Mouse (Mus musculus): Measurements from ENCODE around the gene Arhgdib. TPM values are rescaled to one million over a fixed set of nuclear protein-coding genes. Genes with fewer than 3 reads are reported as not detected.
"Not testable (repeated sequence)": the region's sequence is repeated elsewhere in the genome, so short reads cannot be mapped to it uniquely, and the experiment has no call there.

Gene Arhgdib
- polyA plus RNA-seq, 1 experiment, result 5.8 TPM

DNA sequence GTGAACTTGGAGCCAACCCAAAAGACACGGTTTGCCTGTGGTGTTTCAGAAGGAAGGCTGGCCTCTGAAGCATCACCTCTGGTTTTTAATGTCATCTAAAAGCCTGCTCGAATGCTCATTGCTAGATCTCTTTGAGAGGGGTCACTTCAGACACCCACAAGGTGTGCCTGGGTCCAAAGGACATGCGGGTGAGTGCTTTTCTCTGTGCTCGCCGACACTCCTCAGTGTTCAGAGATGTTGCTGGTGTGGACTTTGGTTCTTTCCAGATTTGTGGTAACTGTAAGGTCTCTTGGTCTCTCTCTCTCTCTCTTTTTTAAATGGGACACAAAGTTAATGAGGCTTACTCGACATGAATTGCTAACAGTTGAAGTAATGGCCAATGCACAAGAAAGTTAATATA lies 40.9 kb upstream of the Arhgdib start:
- no peak overlapping the region for H3K27ac ChIP-seq (ENCODE audit: control insufficient read depth, insufficient read depth, low read depth, low read length)
- no peak for TF ChIP-seq POLR2A (IDR thresholded peaks at IDR 0.05; ENCODE audit: control insufficient read depth, low read depth, low read length)
- TF ChIP-seq CTCF (IDR thresholded peaks at IDR 0.05; ENCODE audit: control insufficient read depth, insufficient read depth, insufficient replicate concordance, low read depth, low read length), result no peak
- H3K4me3 ChIP-seq (ENCODE audit: control insufficient read depth, low read depth, low read length), result no peak overlapping the region
- no peaks in the 10 kb centered on the region for H3K27me3 ChIP-seq (ENCODE audit: control insufficient read depth, insufficient read depth, low read length)
- H3K4me1 ChIP-seq (ENCODE audit: control insufficient read depth, insufficient read depth, low read length), result peaks cover 24% of the 10 kb centered on the region
- no peaks in the 10 kb centered on the region for H3K36me3 ChIP-seq (ENCODE audit: control insufficient read depth, insufficient read depth, low read length)

DNA sequence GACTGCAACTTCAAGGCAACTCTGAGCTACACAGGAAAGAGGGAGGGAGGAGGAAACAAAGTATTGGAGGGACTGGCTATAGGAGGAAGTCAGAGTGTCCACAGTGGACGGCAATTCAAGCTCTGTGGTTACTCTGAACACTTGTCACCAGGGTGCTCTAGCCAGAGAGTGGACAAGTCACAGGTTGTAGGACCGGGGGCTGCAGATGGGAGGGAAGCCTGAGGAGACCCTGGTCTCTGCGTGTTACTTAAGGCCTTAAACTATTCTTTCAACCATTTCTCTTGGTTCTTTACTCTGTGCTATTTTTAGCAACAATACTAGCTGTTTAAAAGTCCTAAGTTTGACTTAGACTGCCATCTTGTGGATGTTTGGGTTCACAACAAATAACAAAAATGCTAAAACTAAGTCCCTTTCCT lies 38.6 kb upstream of the Arhgdib start:
- H3K27ac ChIP-seq (ENCODE audit: control insufficient read depth, insufficient read depth, low read depth, low read length), result no peak overlapping the region

DNA sequence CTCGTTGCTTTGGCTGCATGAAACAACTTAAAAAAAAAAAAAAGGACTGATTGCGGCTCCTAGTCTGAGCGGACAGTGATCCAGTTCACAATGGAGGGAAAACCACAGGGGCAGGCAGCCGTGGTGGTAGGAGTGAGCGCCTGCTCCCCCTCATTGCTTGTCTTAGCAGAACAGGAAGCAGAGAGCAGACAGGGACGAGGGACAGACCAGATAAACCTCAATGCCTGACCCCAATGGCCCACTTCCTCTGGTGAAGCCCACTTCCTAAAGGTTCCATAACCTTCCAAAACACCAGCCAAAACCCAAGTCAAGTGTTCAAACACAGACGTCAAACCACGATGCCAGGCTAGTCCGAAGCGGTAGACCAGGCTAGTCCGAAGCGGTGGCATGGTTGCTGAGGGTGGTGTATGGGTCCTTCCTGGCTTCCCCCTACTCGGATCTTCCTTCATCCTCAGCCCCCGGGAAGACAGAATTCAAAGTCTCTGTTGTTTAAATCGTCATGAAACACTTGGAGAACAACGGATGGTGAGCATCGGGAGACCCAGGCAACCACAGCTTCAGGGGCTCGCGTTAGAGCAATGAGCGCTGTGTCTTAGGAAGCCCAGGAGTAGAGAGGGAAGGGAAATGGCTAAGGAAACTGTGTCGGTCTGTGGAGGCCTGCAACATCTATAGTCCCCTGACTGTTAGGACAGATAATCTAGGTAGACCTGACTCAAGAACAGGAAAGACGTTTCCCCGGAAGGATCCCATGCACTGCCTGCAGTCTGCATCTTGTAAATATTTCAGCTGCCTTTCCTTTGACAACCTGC lies 37.8 kb upstream of the Arhgdib start:
- TF ChIP-seq POLR2A (IDR thresholded peaks at IDR 0.05; ENCODE audit: control insufficient read depth, low read depth, low read length) (no peak), CTCF (IDR thresholded peaks at IDR 0.05; ENCODE audit: control insufficient read depth, insufficient read depth, insufficient replicate concordance, low read depth, low read length) (no peak)
- peaks cover 13% of the 10 kb centered on the region for H3K4me1 ChIP-seq (ENCODE audit: control insufficient read depth, insufficient read depth, low read length)
- no peaks in the 10 kb centered on the region for H3K36me3 ChIP-seq (ENCODE audit: control insufficient read depth, insufficient read depth, low read length)
- H3K4me3 ChIP-seq (ENCODE audit: control insufficient read depth, low read depth, low read length), result peak overlapping the region; percentile 35
- H3K27me3 ChIP-seq (ENCODE audit: control insufficient read depth, insufficient read depth, low read length), result no peaks in the 10 kb centered on the region
- H3K27ac ChIP-seq (ENCODE audit: control insufficient read depth, insufficient read depth, low read depth, low read length), result no peak overlapping the region

More for the DNA sequence above, 38.6 kb upstream of the Arhgdib start:
- Histone ChIP-seq H3K36me3 (ENCODE audit: control insufficient read depth, insufficient read depth, low read length) (no peaks in the 10 kb centered on the region), H3K4me1 (ENCODE audit: control insufficient read depth, insufficient read depth, low read length) (peaks cover 18% of the 10 kb centered on the region), H3K27me3 (ENCODE audit: control insufficient read depth, insufficient read depth, low read length) (no peaks in the 10 kb centered on the region), H3K4me3 (ENCODE audit: control insufficient read depth, low read depth, low read length) (no peak overlapping the region)
- TF ChIP-seq POLR2A (IDR thresholded peaks at IDR 0.05; ENCODE audit: control insufficient read depth, low read depth, low read length), result no peak
- TF ChIP-seq CTCF (IDR thresholded peaks at IDR 0.05; ENCODE audit: control insufficient read depth, insufficient read depth, insufficient replicate concordance, low read depth, low read length), result peak; percentile 30; the same call in 1 of the 2 replicates

DNA sequence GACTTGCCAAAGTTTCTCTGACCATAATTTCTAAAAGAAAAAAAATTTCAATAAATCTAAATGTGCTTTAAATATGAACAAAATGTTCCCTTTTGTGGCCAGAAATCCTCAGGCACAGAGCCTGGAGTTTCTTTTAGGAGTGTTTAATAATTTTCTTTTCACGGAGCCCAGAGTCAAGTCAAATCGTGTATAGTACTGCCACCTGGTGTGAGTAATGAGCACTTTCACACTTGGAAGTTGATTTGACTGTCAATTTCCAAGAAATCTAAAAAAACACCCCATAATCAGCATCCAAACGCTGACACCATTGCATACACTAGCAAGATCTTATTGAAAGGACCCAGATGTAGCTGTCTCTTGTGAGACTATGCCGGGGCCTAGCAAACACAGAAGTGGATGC lies 27.2 kb upstream of the Arhgdib start:
- not testable (repeated sequence) for H3K4me3 ChIP-seq (ENCODE audit: control insufficient read depth, low read depth, low read length); H3K4me1 ChIP-seq (ENCODE audit: control insufficient read depth, insufficient read depth, low read length); H3K27ac ChIP-seq (ENCODE audit: control insufficient read depth, insufficient read depth, low read depth, low read length); H3K27me3 ChIP-seq (ENCODE audit: control insufficient read depth, insufficient read depth, low read length); H3K36me3 ChIP-seq (ENCODE audit: control insufficient read depth, insufficient read depth, low read length)

- no peak overlapping the region for H3K27ac ChIP-seq (ENCODE audit: control insufficient read depth, insufficient read depth, low read depth, low read length)
Observed at GRCm38 (mm10) chr6:136967466-136967865, 25.8 kb upstream of the Arhgdib start.

GRCm38 (mm10) chr6:136965912-136966311 lies 24.2 kb upstream of the Arhgdib start:
- no peaks in the 10 kb centered on the region for H3K4me1 ChIP-seq (ENCODE audit: control insufficient read depth, insufficient read depth, low read length)
- H3K4me3 ChIP-seq (ENCODE audit: control insufficient read depth, low read depth, low read length), result no peak overlapping the region
- no peaks in the 10 kb centered on the region for H3K36me3 ChIP-seq (ENCODE audit: control insufficient read depth, insufficient read depth, low read length)
- H3K27me3 ChIP-seq (ENCODE audit: control insufficient read depth, insufficient read depth, low read length), result no peaks in the 10 kb centered on the region
- no peak for TF ChIP-seq POLR2A (IDR thresholded peaks at IDR 0.05; ENCODE audit: control insufficient read depth, low read depth, low read length)
- TF ChIP-seq CTCF (IDR thresholded peaks at IDR 0.05; ENCODE audit: control insufficient read depth, insufficient read depth, insufficient replicate concordance, low read depth, low read length), result no peak
- H3K27ac ChIP-seq (ENCODE audit: control insufficient read depth, insufficient read depth, low read depth, low read length), result no peak overlapping the region

More at GRCm38 (mm10) chr6:136967466-136967865, 25.8 kb upstream of the Arhgdib start:
- no peak overlapping the region for H3K4me3 ChIP-seq (ENCODE audit: control insufficient read depth, low read depth, low read length)
- H3K36me3 ChIP-seq (ENCODE audit: control insufficient read depth, insufficient read depth, low read length), result no peaks in the 10 kb centered on the region
- H3K27me3 ChIP-seq (ENCODE audit: control insufficient read depth, insufficient read depth, low read length), result no peaks in the 10 kb centered on the region
- no peak for TF ChIP-seq CTCF (IDR thresholded peaks at IDR 0.05; ENCODE audit: control insufficient read depth, insufficient read depth, insufficient replicate concordance, low read depth, low read length)
- TF ChIP-seq POLR2A (IDR thresholded peaks at IDR 0.05; ENCODE audit: control insufficient read depth, low read depth, low read length), result no peak
- no peaks in the 10 kb centered on the region for H3K4me1 ChIP-seq (ENCODE audit: control insufficient read depth, insufficient read depth, low read length)

DNA sequence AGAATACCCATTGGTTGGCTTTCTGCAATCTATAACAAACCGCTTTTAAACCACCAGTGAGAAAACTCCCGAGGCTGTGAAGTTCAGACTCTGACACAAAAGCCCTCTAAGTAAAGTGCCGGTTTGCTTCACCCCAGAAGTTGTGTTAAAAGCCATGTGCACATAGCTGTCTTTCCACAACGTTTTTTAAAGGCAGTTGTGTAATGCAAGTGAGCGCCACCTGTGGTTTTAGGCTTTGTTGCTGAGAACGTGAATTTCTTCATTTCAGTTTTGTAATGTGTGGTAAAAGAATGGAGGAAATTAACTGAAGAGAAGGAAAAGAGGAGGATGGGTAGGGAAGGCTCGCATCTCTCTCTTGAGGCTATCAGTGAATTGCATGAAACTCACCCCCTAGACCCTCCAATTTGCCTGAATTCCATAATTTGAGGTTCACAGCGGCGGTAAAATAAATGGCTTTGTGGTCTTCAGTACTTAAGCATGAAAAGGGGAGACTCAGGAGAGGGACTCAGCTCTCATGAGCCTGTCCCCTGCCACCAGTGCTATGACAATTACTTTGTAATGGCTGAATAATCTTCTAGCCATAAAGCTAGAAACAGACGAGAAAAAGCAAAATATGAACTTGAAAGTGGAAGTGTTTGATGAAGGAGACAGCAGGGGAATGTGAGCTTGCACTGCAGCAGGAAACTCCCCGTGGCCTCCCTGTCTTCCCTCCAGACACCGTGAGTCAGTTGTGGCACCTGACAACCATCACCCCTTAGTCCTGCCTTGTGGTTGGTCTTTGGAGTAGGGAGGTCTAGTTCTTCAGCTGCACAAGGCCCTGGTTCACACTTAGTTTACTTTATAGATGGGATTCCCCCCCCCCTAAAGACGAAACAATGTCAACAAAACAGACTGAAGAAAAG lies 23.2 kb upstream of the Arhgdib start:
- no peak overlapping the region for H3K4me3 ChIP-seq (ENCODE audit: control insufficient read depth, low read depth, low read length)
- H3K36me3 ChIP-seq (ENCODE audit: control insufficient read depth, insufficient read depth, low read length), result no peaks in the 10 kb centered on the region
- no peak overlapping the region for H3K27ac ChIP-seq (ENCODE audit: control insufficient read depth, insufficient read depth, low read depth, low read length)
- no peaks in the 10 kb centered on the region for H3K27me3 ChIP-seq (ENCODE audit: control insufficient read depth, insufficient read depth, low read length)
- H3K4me1 ChIP-seq (ENCODE audit: control insufficient read depth, insufficient read depth, low read length), result no peaks in the 10 kb centered on the region
- TF ChIP-seq CTCF (IDR thresholded peaks at IDR 0.05; ENCODE audit: control insufficient read depth, insufficient read depth, insufficient replicate concordance, low read depth, low read length) (no peak), POLR2A (IDR thresholded peaks at IDR 0.05; ENCODE audit: control insufficient read depth, low read depth, low read length) (no peak)
